ENCODE assay signal across 8 mouse cellular contexts in genomic region chr10:42476774-42477475, GRCm38 (mm10). TPM values are rescaled to one million over a fixed set of nuclear protein-coding genes. Genes with fewer than 3 reads are reported as not detected.
A peak's percentile ranks its signal among the peaks of the same experiment; 100 is the strongest.
DNase-seq lines count a peak whose midpoint lies in the region; ATAC-seq and TF ChIP-seq lines count a peak whose summit lies in the region.

No protein-coding gene starts in this region.

- DNase-seq in hindbrain, postnatal 0 days (ENCODE audit: low spot score) = no peak
- no peak for DNase-seq in liver, embryonic 11.5 days (ENCODE audit: low spot score)
- no peak for DNase-seq in adrenal gland, adult 2 months
- DNase-seq in cerebellum, adult 9-10 months = no peak
- no peak for DNase-seq in left cerebral cortex, postnatal 25 days (ENCODE audit: low spot score in 2 of 2)

- H3K27me3 ChIP-seq in hindbrain, postnatal 0 days (ENCODE audit: insufficient read depth, low read length) = no peaks in the 10 kb centered on the region
- H3K27me3 ChIP-seq in hindbrain, embryonic 12.5 days = no peaks in the 10 kb centered on the region
- no peaks in the 10 kb centered on the region for H3K27me3 ChIP-seq in E14TG2a.4 (ENCODE audit: insufficient read depth, low read length)
- H3K27me3 ChIP-seq in embryonic facial prominence, embryonic 15.5 days = no peaks in the 10 kb centered on the region
- H3K27me3 ChIP-seq in liver, embryonic 11.5 days (replicated peaks; ENCODE audit: control insufficient read depth, insufficient read depth, low read length) = no peaks in the 10 kb centered on the region

- no peak overlapping the region for H3K4me3 ChIP-seq in hindbrain, postnatal 0 days (ENCODE audit: low read length)
- H3K4me3 ChIP-seq in hindbrain, embryonic 12.5 days = no peak overlapping the region
- peak overlapping the region; percentile 88 for H3K4me3 ChIP-seq in E14TG2a.4 (replicated peaks; ENCODE audit: low read length)
- no peak overlapping the region for H3K4me3 ChIP-seq in embryonic facial prominence, embryonic 15.5 days (replicated peaks)
- H3K4me3 ChIP-seq in liver, embryonic 11.5 days (ENCODE audit: low read depth, low read length) = no peak overlapping the region

- no peaks in the 10 kb centered on the region for H3K4me1 ChIP-seq in hindbrain, postnatal 0 days (ENCODE audit: insufficient read depth, low read length)
- peaks cover 3% of the 10 kb centered on the region; the same call in 1 of the 2 replicates for H3K4me1 ChIP-seq in hindbrain, embryonic 12.5 days
- H3K4me1 ChIP-seq in E14TG2a.4 (replicated peaks; ENCODE audit: low read depth, low read length) = peaks cover 63% of the 10 kb centered on the region
- H3K4me1 ChIP-seq in embryonic facial prominence, embryonic 15.5 days = peaks cover 11% of the 10 kb centered on the region
- H3K4me1 ChIP-seq in liver, embryonic 11.5 days (replicated peaks; ENCODE audit: control insufficient read depth, insufficient read depth, low read length) = peaks cover 32% of the 10 kb centered on the region

- WGBS in hindbrain, postnatal 0 days = 90% methylated on average over 10 of the region's 10 CpGs
- WGBS in hindbrain, embryonic 12.5 days = 97% methylated on average over 10 of the region's 10 CpGs
- 92% methylated on average over 10 of the region's 10 CpGs for WGBS in embryonic facial prominence, embryonic 15.5 days
- 87% methylated on average over 10 of the region's 10 CpGs for WGBS in liver, embryonic 11.5 days

- H3K9ac ChIP-seq in hindbrain, postnatal 0 days (replicated peaks; ENCODE audit: low read length) = no peak overlapping the region
- no peak overlapping the region for H3K9ac ChIP-seq in hindbrain, embryonic 12.5 days
- H3K9ac ChIP-seq in embryonic facial prominence, embryonic 15.5 days = no peak overlapping the region
- H3K9ac ChIP-seq in liver, embryonic 11.5 days (ENCODE audit: low read depth, low read length) = no peak overlapping the region

- intact Hi-C loops in left cerebral cortex, postnatal 25 days (cut with DNase I) = loop anchor here (5.0 kb wide), 1 partner anchor 60 kb away; no protein-coding TSS in a partner anchor

- TF ChIP-seq CTCF in hindbrain, postnatal 0 days (IDR thresholded peaks at IDR 0.05; ENCODE audit: low read depth) = 0 out of 2 replicates have a peak, but pooled peaks have one; percentile 7
- TF ChIP-seq CTCF in E14TG2a.4 (conservative IDR thresholded peaks at IDR 0.05; ENCODE audit: low read length) = no peak

- ATAC-seq in hindbrain, postnatal 0 days = no peak
- ATAC-seq in hindbrain, embryonic 12.5 days (ENCODE audit: low FRiP score) = no peak
- no peak for ATAC-seq in embryonic facial prominence, embryonic 15.5 days (ENCODE audit: insufficient number of reproducible peaks, low FRiP score, low TSS enrichment, low read depth)
- no peak for ATAC-seq in liver, embryonic 11.5 days (replicated peaks; ENCODE audit: low FRiP score)

- no peaks in the 10 kb centered on the region for H3K9me3 ChIP-seq in hindbrain, postnatal 0 days (ENCODE audit: low read length)
- no peaks in the 10 kb centered on the region for H3K9me3 ChIP-seq in hindbrain, embryonic 12.5 days (replicated peaks)
- H3K9me3 ChIP-seq in E14TG2a.4 (ENCODE audit: low read length) = peaks cover 3% of the 10 kb centered on the region; the same call in 1 of the 2 replicates
- no peaks in the 10 kb centered on the region for H3K9me3 ChIP-seq in embryonic facial prominence, embryonic 15.5 days (replicated peaks)
- no peaks in the 10 kb centered on the region for H3K9me3 ChIP-seq in liver, embryonic 11.5 days (ENCODE audit: control insufficient read depth, low read length)

- peak overlapping the region; percentile 78 for H3K4me2 ChIP-seq in hindbrain, postnatal 0 days (ENCODE audit: low read depth, low read length)
- no peak overlapping the region for H3K4me2 ChIP-seq in hindbrain, embryonic 12.5 days (replicated peaks)
- peak overlapping the region; percentile 86 for H3K4me2 ChIP-seq in embryonic facial prominence, embryonic 15.5 days (replicated peaks)
- peak overlapping the region; percentile 88 for H3K4me2 ChIP-seq in liver, embryonic 11.5 days

- H3K36me3 ChIP-seq in hindbrain, postnatal 0 days (ENCODE audit: insufficient read depth, low read length) = no peaks in the 10 kb centered on the region
- no peaks in the 10 kb centered on the region for H3K36me3 ChIP-seq in hindbrain, embryonic 12.5 days
- H3K36me3 ChIP-seq in E14TG2a.4 (ENCODE audit: insufficient read depth, low read length) = peaks cover 14% of the 10 kb centered on the region
- 0 out of 2 replicates have a peak, but pooled peaks cover 4% of the 10 kb centered on the region for H3K36me3 ChIP-seq in embryonic facial prominence, embryonic 15.5 days
- 0 out of 2 replicates have a peak, but pooled peaks cover 2% of the 10 kb centered on the region for H3K36me3 ChIP-seq in liver, embryonic 11.5 days (ENCODE audit: control insufficient read depth, insufficient read depth, low read length)

- peak overlapping the region; percentile 77; the same call in 1 of the 2 replicates for H3K27ac ChIP-seq in hindbrain, postnatal 0 days
- H3K27ac ChIP-seq in hindbrain, embryonic 12.5 days = no peak overlapping the region
- peak overlapping the region; percentile 89; the same call in 1 of the 2 replicates for H3K27ac ChIP-seq in embryonic facial prominence, embryonic 15.5 days (replicated peaks)
- no peak overlapping the region for H3K27ac ChIP-seq in liver, embryonic 11.5 days (ENCODE audit: low read depth, low read length)

RNA-seq across cellular contexts. Expression of gene Afg1l, which starts 1.4 kb away (rescaled TPM):
- 7.1 and 8.1 TPM in 2 replicates for total RNA-seq in hindbrain, postnatal 0 days (2014; rRNA removed)
- polyA plus RNA-seq in hindbrain, postnatal 0 days (2015; fragmentation: Nextera tagmentation; extraction: Ambion mirVana) = 6.6 and 7.9 TPM in 2 replicates
- polyA plus RNA-seq in hindbrain, embryonic 12.5 days (2016; fragmentation: Nextera tagmentation; extraction: Ambion mirVana) = 5.4 and 7.4 TPM in 2 replicates
- polyA plus RNA-seq in embryonic facial prominence, embryonic 15.5 days (2015; fragmentation: Nextera tagmentation; extraction: Ambion mirVana) = 6.4 and 7.9 TPM in 2 replicates
- 5.0 TPM in 2 replicates for polyA plus RNA-seq in liver, embryonic 11.5 days (2014; fragmentation: Nextera tagmentation; extraction: Ambion mirVana)
- 10 to 100 TPM; 20.8 to 23.6 TPM for total RNA-seq in adrenal gland, adult 2 months (2021)
- polyA plus RNA-seq in adrenal gland, adult 2 months (2012; rRNA removed) = 9.3 and 9.5 TPM in 2 replicates
- 10 to 100 TPM; 12.1 to 12.4 TPM for total RNA-seq in left cerebral cortex, postnatal 25 days (2021)

RNA-seq across cellular contexts. Expression of gene Snx3, which starts 24.9 kb away (rescaled TPM):
- total RNA-seq in hindbrain, postnatal 0 days (2014; rRNA removed) = 129 and 134 TPM in 2 replicates
- polyA plus RNA-seq in hindbrain, postnatal 0 days (2015; fragmentation: Nextera tagmentation; extraction: Ambion mirVana) = 339 and 344 TPM in 2 replicates
- polyA plus RNA-seq in hindbrain, embryonic 12.5 days (2016; fragmentation: Nextera tagmentation; extraction: Ambion mirVana) = 242 and 249 TPM in 2 replicates
- 324 and 336 TPM in 2 replicates for polyA plus RNA-seq in embryonic facial prominence, embryonic 15.5 days (2015; fragmentation: Nextera tagmentation; extraction: Ambion mirVana)
- polyA plus RNA-seq in liver, embryonic 11.5 days (2014; fragmentation: Nextera tagmentation; extraction: Ambion mirVana) = 355 and 358 TPM in 2 replicates
- total RNA-seq in adrenal gland, adult 2 months (2021) = 100 to 1,000 TPM; 243 to 299 TPM
- polyA plus RNA-seq in adrenal gland, adult 2 months (2012; rRNA removed) = 138 and 180 TPM in 2 replicates
- 100 to 1,000 TPM; 208 to 218 TPM for total RNA-seq in left cerebral cortex, postnatal 25 days (2021)

Comparison
In these comparisons a context has a peak if more than half of its experiments do, and no peak if none do; other contexts are left out.
1. H3K27ac ChIP-seq: peak in hindbrain, postnatal 0 days (single experiment) and embryonic facial prominence, embryonic 15.5 days (single experiment); none in hindbrain, embryonic 12.5 days (single experiment) and liver, embryonic 11.5 days (single experiment).